Mouse (Mus musculus): ENCODE results near the gene Vamp2. TPM values are rescaled to one million over a fixed set of nuclear protein-coding genes. Genes with fewer than 3 reads are reported as not detected.

Vamp2 gene
- polyA plus RNA-seq, 1 experiment from 2014 or later, result 81.5 TPM

DNA sequence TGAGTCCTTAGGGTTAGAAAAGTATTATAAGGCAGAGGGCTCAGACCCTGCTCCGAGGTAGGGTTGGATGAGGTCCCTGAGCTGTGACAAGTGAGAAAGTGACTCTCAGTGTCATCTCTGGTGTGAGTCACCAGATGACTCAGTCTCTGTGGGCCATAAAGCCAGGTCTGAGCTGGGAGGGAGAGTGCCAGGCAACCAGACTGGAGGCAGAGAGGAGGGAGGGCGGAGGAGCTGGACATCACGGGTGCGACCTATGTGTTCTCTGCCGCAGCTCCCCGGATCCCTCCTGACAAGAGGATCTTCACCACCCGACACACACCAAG, 14.1 kb downstream of the Vamp2 start:
- WGBS, result 92% methylated on average over 7 of the region's 7 CpGs
- no peak overlapping the region for H3K27ac ChIP-seq (ENCODE audit: low read length)

GRCm38 (mm10) chr11:69103121-69103520, 14.8 kb downstream of the Vamp2 start:
- WGBS, result 93% methylated on average over 14 of the region's 14 CpGs

More for the DNA sequence above, 14.1 kb downstream of the Vamp2 start:
- Histone ChIP-seq H3K4me2 (replicated peaks; ENCODE audit: low read depth, low read length) (no peak overlapping the region), H3K36me3 (ENCODE audit: insufficient read depth, low read length) (peaks cover 62% of the 10 kb centered on the region), H3K27me3 (ENCODE audit: insufficient read depth, low read length) (no peaks in the 10 kb centered on the region), H3K9ac (replicated peaks; ENCODE audit: low read length) (no peak overlapping the region), H3K4me3 (ENCODE audit: low read length) (no peak overlapping the region), H3K9me3 (ENCODE audit: low read length) (no peaks in the 10 kb centered on the region), H3K4me1 (ENCODE audit: insufficient read depth, low read length) (peaks cover 32% of the 10 kb centered on the region)
- no peak for ATAC-seq (ENCODE audit: low FRiP score, low TSS enrichment)

GRCm38 (mm10) chr11:69103531-69104435, 15.5 kb downstream of the Vamp2 start:
- H3K4me1 ChIP-seq (ENCODE audit: insufficient read depth, low read length), result peaks cover 17% of the 10 kb centered on the region
- H3K4me2 ChIP-seq (replicated peaks; ENCODE audit: low read depth, low read length), result no peak overlapping the region
- H3K27me3 ChIP-seq (ENCODE audit: insufficient read depth, low read length), result no peaks in the 10 kb centered on the region
- 87% methylated on average over 15 of the region's 15 CpGs for WGBS
- no peak overlapping the region for H3K4me3 ChIP-seq (ENCODE audit: low read length)
- H3K9ac ChIP-seq (replicated peaks; ENCODE audit: low read length), result no peak overlapping the region
- ATAC-seq (ENCODE audit: low FRiP score, low TSS enrichment), result no peak
- peaks cover 76% of the 10 kb centered on the region for H3K36me3 ChIP-seq (ENCODE audit: insufficient read depth, low read length)
- no peak overlapping the region for H3K27ac ChIP-seq (ENCODE audit: low read length)
- no peaks in the 10 kb centered on the region for H3K9me3 ChIP-seq (ENCODE audit: low read length)

More at GRCm38 (mm10) chr11:69103121-69103520, 14.8 kb downstream of the Vamp2 start:
- Histone ChIP-seq H3K4me2 (replicated peaks; ENCODE audit: low read depth, low read length) (no peak overlapping the region), H3K9me3 (ENCODE audit: low read length) (no peaks in the 10 kb centered on the region), H3K27me3 (ENCODE audit: insufficient read depth, low read length) (no peaks in the 10 kb centered on the region), H3K4me1 (ENCODE audit: insufficient read depth, low read length) (peaks cover 24% of the 10 kb centered on the region), H3K9ac (replicated peaks; ENCODE audit: low read length) (no peak overlapping the region), H3K4me3 (ENCODE audit: low read length) (no peak overlapping the region), H3K27ac (ENCODE audit: low read length) (no peak overlapping the region), H3K36me3 (ENCODE audit: insufficient read depth, low read length) (peaks cover 70% of the 10 kb centered on the region)
- ATAC-seq (ENCODE audit: low FRiP score, low TSS enrichment), result no peak

DNA sequence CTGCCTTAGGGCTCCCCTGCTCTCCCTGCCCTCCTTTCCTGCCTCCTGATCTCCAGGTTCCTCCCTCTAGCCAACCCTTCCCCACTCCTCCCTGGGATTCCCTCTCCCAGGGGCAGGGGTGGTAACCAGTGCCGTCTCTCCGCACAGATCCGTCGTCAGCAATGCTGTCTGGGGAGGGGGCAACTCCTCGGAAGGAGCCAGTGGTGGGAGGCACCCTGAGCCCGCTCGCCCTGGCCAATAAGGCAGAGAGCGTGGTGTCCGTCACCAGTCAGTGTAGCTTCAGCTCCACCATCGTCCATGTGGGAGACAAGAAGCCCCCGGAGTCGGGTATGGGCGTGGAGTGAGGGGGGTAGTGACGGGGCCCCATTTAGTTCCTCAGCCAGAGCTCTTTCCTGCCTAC, 16.2 kb downstream of the Vamp2 start:
- H3K36me3 ChIP-seq (ENCODE audit: insufficient read depth, low read length), result peaks cover 76% of the 10 kb centered on the region
- peaks cover 13% of the 10 kb centered on the region for H3K4me1 ChIP-seq (ENCODE audit: insufficient read depth, low read length)
- H3K9me3 ChIP-seq (ENCODE audit: low read length), result no peaks in the 10 kb centered on the region
- no peak overlapping the region for H3K4me3 ChIP-seq (ENCODE audit: low read length)
- H3K27ac ChIP-seq (ENCODE audit: low read length), result no peak overlapping the region
- no peak overlapping the region for H3K4me2 ChIP-seq (replicated peaks; ENCODE audit: low read depth, low read length)
- H3K9ac ChIP-seq (replicated peaks; ENCODE audit: low read length), result no peak overlapping the region
- 88% methylated on average over 14 of the region's 14 CpGs for WGBS
- no peaks in the 10 kb centered on the region for H3K27me3 ChIP-seq (ENCODE audit: insufficient read depth, low read length)
- no peak for ATAC-seq (ENCODE audit: low FRiP score, low TSS enrichment)

DNA sequence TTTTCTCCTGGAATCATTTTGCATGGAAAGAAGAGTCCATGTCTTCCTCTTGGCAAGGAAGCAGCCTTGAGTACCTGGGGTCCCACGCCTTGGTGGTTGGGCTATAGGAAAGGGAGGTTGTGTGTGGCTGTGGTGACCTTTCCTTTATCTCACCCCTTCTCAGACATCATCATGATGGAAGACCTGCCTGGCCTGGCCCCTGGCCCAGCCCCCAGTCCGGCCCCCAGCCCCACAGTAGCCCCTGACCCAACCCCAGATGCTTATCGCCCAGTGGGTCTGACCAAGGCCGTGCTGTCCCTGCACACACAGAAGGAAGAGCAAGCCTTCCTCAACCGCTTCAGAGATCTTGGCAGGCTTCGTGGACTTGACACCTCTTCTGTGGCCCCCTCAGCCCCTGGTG, 16.9 kb downstream of the Vamp2 start:
- Histone ChIP-seq H3K4me1 (ENCODE audit: insufficient read depth, low read length) (peaks cover 10% of the 10 kb centered on the region), H3K9me3 (ENCODE audit: low read length) (no peaks in the 10 kb centered on the region), H3K4me2 (replicated peaks; ENCODE audit: low read depth, low read length) (no peak overlapping the region), H3K27ac (ENCODE audit: low read length) (no peak overlapping the region), H3K36me3 (ENCODE audit: insufficient read depth, low read length) (peaks cover 76% of the 10 kb centered on the region), H3K4me3 (ENCODE audit: low read length) (no peak overlapping the region), H3K9ac (replicated peaks; ENCODE audit: low read length) (no peak overlapping the region), H3K27me3 (ENCODE audit: insufficient read depth, low read length) (no peaks in the 10 kb centered on the region)
- no peak for ATAC-seq (ENCODE audit: low FRiP score, low TSS enrichment)
- 87% methylated on average over 6 of the region's 6 CpGs for WGBS

- peaks cover 76% of the 10 kb centered on the region for H3K36me3 ChIP-seq (ENCODE audit: insufficient read depth, low read length)
- H3K9ac ChIP-seq (replicated peaks; ENCODE audit: low read length), result peak overlapping the region; percentile 31; the same call in 1 of the 2 replicates
- 71% methylated on average over 2 of the region's 2 CpGs for WGBS
- no peak overlapping the region for H3K4me3 ChIP-seq (ENCODE audit: low read length)
- no peak overlapping the region for H3K4me2 ChIP-seq (replicated peaks; ENCODE audit: low read depth, low read length)
- no peaks in the 10 kb centered on the region for H3K27me3 ChIP-seq (ENCODE audit: insufficient read depth, low read length)
- ATAC-seq (ENCODE audit: low FRiP score, low TSS enrichment), result no peak
- peaks cover 4% of the 10 kb centered on the region; the same call in 1 of the 2 replicates for H3K4me1 ChIP-seq (ENCODE audit: insufficient read depth, low read length)
- no peaks in the 10 kb centered on the region for H3K9me3 ChIP-seq (ENCODE audit: low read length)
- no peak overlapping the region for H3K27ac ChIP-seq (ENCODE audit: low read length)
Observed at GRCm38 (mm10) chr11:69105796-69106195, 17.5 kb downstream of the Vamp2 start.

DNA sequence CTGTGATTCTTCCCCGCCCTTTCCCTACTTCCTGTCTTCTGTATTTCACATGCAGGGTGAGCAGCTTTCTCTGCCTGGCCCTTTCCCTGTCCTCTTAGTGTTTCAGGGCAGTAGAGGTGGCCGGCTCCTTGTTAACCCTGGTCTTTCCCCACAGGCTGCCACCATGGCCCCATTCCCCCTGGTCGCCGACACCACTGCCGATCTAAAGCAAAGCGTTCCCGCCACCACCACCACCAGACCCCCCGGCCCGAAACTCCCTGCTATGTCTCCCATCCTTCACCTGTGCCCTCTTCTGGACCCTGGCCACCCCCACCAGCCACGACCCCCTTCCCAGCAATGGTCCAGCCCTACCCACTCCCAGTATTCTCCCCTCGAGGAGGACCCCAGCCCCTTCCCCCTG, 18.0 kb downstream of the Vamp2 start:
- H3K9me3 ChIP-seq (ENCODE audit: low read length), result no peaks in the 10 kb centered on the region
- H3K4me3 ChIP-seq (ENCODE audit: low read length), result no peak overlapping the region
- 94% methylated on average over 11 of the region's 11 CpGs for WGBS
- H3K36me3 ChIP-seq (ENCODE audit: insufficient read depth, low read length), result peaks cover 71% of the 10 kb centered on the region
- no peak overlapping the region for H3K9ac ChIP-seq (replicated peaks; ENCODE audit: low read length)
- ATAC-seq (ENCODE audit: low FRiP score, low TSS enrichment), result no peak
- H3K27ac ChIP-seq (ENCODE audit: low read length), result no peak overlapping the region
- H3K4me2 ChIP-seq (replicated peaks; ENCODE audit: low read depth, low read length), result no peak overlapping the region
- peaks cover 3% of the 10 kb centered on the region; the same call in 1 of the 2 replicates for H3K4me1 ChIP-seq (ENCODE audit: insufficient read depth, low read length)
- no peaks in the 10 kb centered on the region for H3K27me3 ChIP-seq (ENCODE audit: insufficient read depth, low read length)

- no peak for ATAC-seq (ENCODE audit: low FRiP score, low TSS enrichment)
- no peak overlapping the region for H3K4me3 ChIP-seq (ENCODE audit: low read length)
- H3K27me3 ChIP-seq (ENCODE audit: insufficient read depth, low read length), result no peaks in the 10 kb centered on the region
- H3K9ac ChIP-seq (replicated peaks; ENCODE audit: low read length), result no peak overlapping the region
- H3K27ac ChIP-seq (ENCODE audit: low read length), result no peak overlapping the region
- H3K36me3 ChIP-seq (ENCODE audit: insufficient read depth, low read length), result peaks cover 65% of the 10 kb centered on the region
- H3K4me1 ChIP-seq (ENCODE audit: insufficient read depth, low read length), result peaks cover 3% of the 10 kb centered on the region; the same call in 1 of the 2 replicates
- H3K9me3 ChIP-seq (ENCODE audit: low read length), result no peaks in the 10 kb centered on the region
- 90% methylated on average over 11 of the region's 11 CpGs for WGBS
- no peak overlapping the region for H3K4me2 ChIP-seq (replicated peaks; ENCODE audit: low read depth, low read length)
Observed at GRCm38 (mm10) chr11:69106842-69107241, 18.6 kb downstream of the Vamp2 start.

DNA sequence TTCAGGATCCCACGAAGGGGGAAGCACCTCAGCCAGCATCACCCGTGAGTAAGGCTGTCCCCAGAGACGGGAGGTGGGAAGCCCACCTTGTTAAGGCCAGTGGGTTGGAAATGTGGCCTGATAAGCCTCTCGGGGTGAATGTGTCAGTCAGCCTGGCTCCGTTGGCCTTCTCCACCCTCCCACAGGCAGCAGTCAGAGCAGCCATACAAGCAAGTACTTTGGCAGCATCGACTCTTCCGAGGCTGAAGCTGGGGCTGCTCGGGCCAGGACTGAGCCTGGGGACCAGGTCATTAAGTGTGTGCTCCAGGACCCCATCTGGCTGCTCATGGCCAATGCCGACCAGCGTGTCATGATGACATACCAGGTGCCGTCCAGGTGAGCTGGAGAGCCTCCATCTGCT, 19.4 kb downstream of the Vamp2 start:
- H3K9me3 ChIP-seq (ENCODE audit: low read length), result no peaks in the 10 kb centered on the region
- H3K4me1 ChIP-seq (ENCODE audit: insufficient read depth, low read length), result peaks cover 3% of the 10 kb centered on the region; the same call in 1 of the 2 replicates
- peaks cover 57% of the 10 kb centered on the region for H3K36me3 ChIP-seq (ENCODE audit: insufficient read depth, low read length)
- H3K27me3 ChIP-seq (ENCODE audit: insufficient read depth, low read length), result no peaks in the 10 kb centered on the region
- WGBS, result 86% methylated on average over 11 of the region's 11 CpGs
- no peak overlapping the region for H3K4me2 ChIP-seq (replicated peaks; ENCODE audit: low read depth, low read length)
- ATAC-seq (ENCODE audit: low FRiP score, low TSS enrichment), result no peak
- H3K27ac ChIP-seq (ENCODE audit: low read length), result no peak overlapping the region
- no peak overlapping the region for H3K9ac ChIP-seq (replicated peaks; ENCODE audit: low read length)
- no peak overlapping the region for H3K4me3 ChIP-seq (ENCODE audit: low read length)

GRCm38 (mm10) chr11:69108223-69108622, 19.9 kb downstream of the Vamp2 start:
- Histone ChIP-seq H3K4me1 (ENCODE audit: insufficient read depth, low read length) (peaks cover 3% of the 10 kb centered on the region; the same call in 1 of the 2 replicates), H3K27ac (ENCODE audit: low read length) (no peak overlapping the region), H3K36me3 (ENCODE audit: insufficient read depth, low read length) (peaks cover 51% of the 10 kb centered on the region), H3K4me3 (ENCODE audit: low read length) (no peak overlapping the region), H3K4me2 (replicated peaks; ENCODE audit: low read depth, low read length) (no peak overlapping the region), H3K9me3 (ENCODE audit: low read length) (no peaks in the 10 kb centered on the region), H3K27me3 (ENCODE audit: insufficient read depth, low read length) (no peaks in the 10 kb centered on the region), H3K9ac (replicated peaks; ENCODE audit: low read length) (no peak overlapping the region)
- no peak for ATAC-seq (ENCODE audit: low FRiP score, low TSS enrichment)
- WGBS, result 89% methylated on average over 9 of the region's 9 CpGs

Measured in kidney, embryonic 16.5 days (tissue).